Mouse (Mus musculus) myocyte (in vitro differentiated cells): ENCODE measurements around the gene Socs1. TPM values are rescaled to one million over a fixed set of nuclear protein-coding genes. Genes with fewer than 3 reads are reported as not detected.
A peak's percentile ranks its signal among the peaks of the same experiment; 100 is the strongest.

Experiments used
- H3K27me3 ChIP-seq: one replicate; pipeline ENCODE4 v1.6.1; 2011; ENCODE audit not compliant: control insufficient read depth, insufficient read depth, insufficient read length
- H3K36me3 ChIP-seq: one replicate; pipeline ENCODE4 v1.6.1; 2011; ENCODE audit not compliant: control insufficient read depth, insufficient read depth
- H3K4me2 ChIP-seq: one replicate; pipeline ENCODE4 v1.6.1; 2011; ENCODE audit warnings: low read depth, control low read depth
- H3K4me3 ChIP-seq: one replicate; pipeline ENCODE4 v1.5.1; 2011; ENCODE audit warnings: mild to moderate bottlenecking, control low read depth, moderate library complexity
- H3K79me2 ChIP-seq: one replicate; pipeline ENCODE4 v1.6.1; 2011; ENCODE audit not compliant: control insufficient read depth, insufficient read depth
- H3ac ChIP-seq: one replicate; pipeline ENCODE4 v1.6.1; 2011; ENCODE audit not compliant: control insufficient read depth, insufficient read length
- CEBPB ChIP-seq: IDR thresholded peaks from 2 replicates; pipeline ENCODE4 v1.6.1; 2011; ENCODE audit warnings: mild to moderate bottlenecking, moderate library complexity; ENCODE audit not compliant: poor library complexity, insufficient read depth, severe bottlenecking
- E2F4 ChIP-seq: IDR thresholded peaks from one replicate; pipeline ENCODE4 v1.6.1; 2011; ENCODE audit warnings: mild to moderate bottlenecking, control low read depth, moderate library complexity; ENCODE audit not compliant: insufficient read depth
- MAX ChIP-seq: IDR thresholded peaks from one replicate; pipeline ENCODE4 v1.6.1; 2011; ENCODE audit warnings: low read depth, mild to moderate bottlenecking, control low read depth
- MYOD1 ChIP-seq, 3 experiments: IDR thresholded peaks; one replicate each; pipeline ENCODE4 v1.6.1; 2011; ENCODE audit warnings: control low read depth in 2 of 3, low read depth in 2 of 3, mild to moderate bottlenecking in 2 of 3, moderate library complexity in 1 of 3; ENCODE audit not compliant: insufficient read length in 2 of 3, control insufficient read depth in 1 of 3
- MYOG ChIP-seq, 3 experiments: IDR thresholded peaks; one replicate each; pipeline ENCODE4 v1.6.1; 2011; ENCODE audit warnings: control low read depth in 2 of 3, low read depth in 2 of 3, mild to moderate bottlenecking in 2 of 3; ENCODE audit not compliant: insufficient read length in 2 of 3, control insufficient read depth in 1 of 3, insufficient read depth in 1 of 3
- POLR2A ChIP-seq: IDR thresholded peaks from one replicate; pipeline ENCODE4 v1.6.1; 2011; ENCODE audit warnings: low read depth, mild to moderate bottlenecking, control low read depth, moderate library complexity; ENCODE audit not compliant: insufficient read length
- POLR2AphosphoS2 ChIP-seq: IDR thresholded peaks from one replicate; pipeline ENCODE4 v1.6.1; 2011; ENCODE audit warnings: low read depth, control low read depth; ENCODE audit not compliant: insufficient read length
- REST ChIP-seq: IDR thresholded peaks from one replicate; pipeline ENCODE4 v1.6.1; 2011; ENCODE audit warnings: mild to moderate bottlenecking, control low read depth, moderate library complexity; ENCODE audit not compliant: insufficient read depth, insufficient read length
- SRF ChIP-seq: IDR thresholded peaks from one replicate; pipeline ENCODE4 v1.6.1; 2011; ENCODE audit warnings: low read depth; ENCODE audit not compliant: control insufficient read depth, insufficient read length
- TCF12 ChIP-seq: IDR thresholded peaks from one replicate; pipeline ENCODE4 v1.6.1; 2011; ENCODE audit warnings: mild to moderate bottlenecking, control low read depth; ENCODE audit not compliant: poor library complexity, insufficient read depth, severe bottlenecking
- TCF3 ChIP-seq: IDR thresholded peaks from one replicate; pipeline ENCODE4 v1.6.1; 2011; ENCODE audit warnings: low read depth, control low read depth; ENCODE audit not compliant: insufficient read length
- USF1 ChIP-seq: IDR thresholded peaks from one replicate; pipeline ENCODE4 v1.6.1; 2011; ENCODE audit warnings: low read depth, mild to moderate bottlenecking, control low read depth, moderate library complexity
- polyA plus RNA-seq: library from polyadenylated mRNA; unstranded; fragments of >200 nt; fragmentation: generic; extraction: Trizol; gene quantifications from one replicate; pipeline ENCODE4 v1.2.1, GENCODE M21; 2012; ENCODE audit warnings: missing spikeins

Socs1 gene
- polyA plus RNA-seq, 1 experiment = 1.7 TPM

- TF ChIP-seq CEBPB = no peak
- TF ChIP-seq TCF3 = no peak
- no peak for TF ChIP-seq MAX
- no peak for TF ChIP-seq MYOG (IDR thresholded peaks at IDR 0.05; ENCODE audit: control insufficient read depth in 1 of 3, insufficient read depth in 1 of 3, insufficient read length in 2 of 3, low read depth in 2 of 3)
- TF ChIP-seq MYOD1 (IDR thresholded peaks at IDR 0.05; ENCODE audit: control insufficient read depth in 1 of 3, insufficient read length in 2 of 3, low read depth in 2 of 3) = no peak
- no peak for TF ChIP-seq SRF
- no peak for TF ChIP-seq USF1
- no peak for TF ChIP-seq REST
- TF ChIP-seq POLR2AphosphoS2 = no peak
- no peak for TF ChIP-seq TCF12
- TF ChIP-seq E2F4 = no peak
- TF ChIP-seq POLR2A = no peak
- Histone ChIP-seq H3K27me3 (no peaks in the 10 kb centered on the region), H3ac (no peak overlapping the region), H3K79me2 (peaks cover 5% of the 10 kb centered on the region), H3K4me2 (no peak overlapping the region), H3K36me3 (no peaks in the 10 kb centered on the region), H3K4me3 (no peak overlapping the region)
Measured at GRCm38 (mm10) chr16:10787548-10788058, 2.3 kb upstream of the Socs1 start.

- Histone ChIP-seq H3K79me2 (peaks cover 5% of the 10 kb centered on the region), H3K36me3 (no peaks in the 10 kb centered on the region), H3K4me2 (peak overlapping the region; percentile 6), H3K27me3 (no peaks in the 10 kb centered on the region), H3ac (no peak overlapping the region), H3K4me3 (peak overlapping the region; percentile 64)
- TF ChIP-seq POLR2A = no peak
- no peak for TF ChIP-seq E2F4
- no peak for TF ChIP-seq SRF
- no peak for TF ChIP-seq MYOG (IDR thresholded peaks at IDR 0.05; ENCODE audit: control insufficient read depth in 1 of 3, insufficient read depth in 1 of 3, insufficient read length in 2 of 3, low read depth in 2 of 3)
- TF ChIP-seq TCF3 = no peak
- TF ChIP-seq CEBPB = no peak
- TF ChIP-seq MAX = no peak
- no peak for TF ChIP-seq TCF12
- TF ChIP-seq MYOD1 (IDR thresholded peaks at IDR 0.05; ENCODE audit: control insufficient read depth in 1 of 3, insufficient read length in 2 of 3, low read depth in 2 of 3) = no peak
- TF ChIP-seq USF1 = no peak
- no peak for TF ChIP-seq REST
- no peak for TF ChIP-seq POLR2AphosphoS2
Measured at GRCm38 (mm10) chr16:10786782-10787547, 1.6 kb upstream of the Socs1 start.

- H3K4me3 ChIP-seq = peak overlapping the region; percentile 64
- H3K27me3 ChIP-seq = no peaks in the 10 kb centered on the region
- H3K79me2 ChIP-seq = peaks cover 5% of the 10 kb centered on the region
- H3ac ChIP-seq = peak overlapping the region; percentile 57
- TF ChIP-seq E2F4 = no peak
- no peak for TF ChIP-seq MYOD1 (IDR thresholded peaks at IDR 0.05; ENCODE audit: control insufficient read depth in 1 of 3, insufficient read length in 2 of 3, low read depth in 2 of 3)
- no peak for TF ChIP-seq CEBPB
- TF ChIP-seq POLR2AphosphoS2 = no peak
- TF ChIP-seq MYOG (IDR thresholded peaks at IDR 0.05; ENCODE audit: control insufficient read depth in 1 of 3, insufficient read depth in 1 of 3, insufficient read length in 2 of 3, low read depth in 2 of 3) = no peak
- H3K4me2 ChIP-seq = peak overlapping the region; percentile 99
- H3K36me3 ChIP-seq = no peaks in the 10 kb centered on the region
Measured at GRCm38 (mm10) chr16:10786288-10786687, 952 bp upstream of the Socs1 start.

GRCm38 (mm10) chr16:10784793-10785370 is 454 bp downstream of the Socs1 start:
- H3K27me3 ChIP-seq = no peaks in the 10 kb centered on the region
- peak overlapping the region; percentile 57 for H3ac ChIP-seq
- peaks cover 5% of the 10 kb centered on the region for H3K79me2 ChIP-seq
- peak overlapping the region; percentile 79 for H3K4me2 ChIP-seq
- TF ChIP-seq MYOD1 (IDR thresholded peaks at IDR 0.05; ENCODE audit: control insufficient read depth in 1 of 3, insufficient read length in 2 of 3, low read depth in 2 of 3) (peak in 1 of 3 experiments; percentile 1), MAX (no peak), POLR2A (peak; percentile 74), POLR2AphosphoS2 (peak; percentile 76)
- H3K36me3 ChIP-seq = no peaks in the 10 kb centered on the region
- peak overlapping the region; percentile 64 for H3K4me3 ChIP-seq
